Mouse (Mus musculus): ENCODE data around the gene Stk11ip.

GRCm38 (mm10) chr1:75582625-75582956, 61.3 kb downstream of the Stk11ip start:
- TF ChIP-seq CTCF (IDR thresholded peaks at IDR 0.05; ENCODE audit: low read depth, low read length) (no peak), TAL1 (conservative IDR thresholded peaks at IDR 0.05; ENCODE audit: low read depth, low read length) (no peak), POLR2AphosphoS5 (IDR thresholded peaks at IDR 0.05; ENCODE audit: insufficient replicate concordance, low read depth, low read length) (no peak), GATA1 (IDR thresholded peaks at IDR 0.05; ENCODE audit: borderline replicate concordance, low read length) (no peak), GATA2 (IDR thresholded peaks at IDR 0.05; ENCODE audit: borderline replicate concordance, low read depth, low read length) (no peak)

All from G1E (cell line).